Mouse (Mus musculus) small intestine, adult 2 months (tissue): ENCODE measurements around the gene Pcyox1. TPM values are rescaled to one million over a fixed set of nuclear protein-coding genes. Genes with fewer than 3 reads are reported as not detected.

ENCODE experiments used
- H3K27ac ChIP-seq: fragments of 200-500 bp; 2 replicates; pipeline ENCODE4 v1.5.1; 2012; ENCODE audit warnings: low read depth, low read length, control low read depth, inconsistent platforms; ENCODE audit not compliant: insufficient read depth
- H3K27me3 ChIP-seq: fragments of 200-500 bp; 2 replicates; pipeline ENCODE4 v1.6.1; 2012; ENCODE audit warnings: mild to moderate bottlenecking, moderate library complexity, low read length, inconsistent platforms; ENCODE audit not compliant: control insufficient read depth, insufficient read depth
- H3K36me3 ChIP-seq: fragments of 200-500 bp; 2 replicates; pipeline ENCODE4 v1.6.1; 2012; ENCODE audit warnings: mild to moderate bottlenecking, low read length, control low read depth, inconsistent platforms; ENCODE audit not compliant: control insufficient read depth, insufficient read depth
- H3K4me1 ChIP-seq: fragments of 200-500 bp; 2 replicates; pipeline ENCODE4 v1.6.1; 2012; ENCODE audit warnings: low read length, inconsistent platforms, mixed read lengths; ENCODE audit not compliant: control insufficient read depth, insufficient read depth, insufficient read length
- H3K4me3 ChIP-seq: fragments of 200-500 bp; 2 replicates; pipeline ENCODE4 v1.5.1; 2012; ENCODE audit warnings: low read depth, mild to moderate bottlenecking, control low read depth, inconsistent platforms, low read length, moderate library complexity
- CTCF ChIP-seq: fragments of 200-500 bp; IDR thresholded peaks from 2 replicates; pipeline ENCODE4 v1.5.1; 2012; ENCODE audit warnings: low read depth, mild to moderate bottlenecking, control low read depth, inconsistent platforms, low read length, moderate library complexity, mixed read lengths; ENCODE audit not compliant: insufficient replicate concordance, insufficient read length; ENCODE audit errors: extremely low read depth
- POLR2A ChIP-seq: fragments of 200-500 bp; IDR thresholded peaks from 2 replicates; pipeline ENCODE4 v1.6.1; 2012; ENCODE audit warnings: low read depth, mild to moderate bottlenecking, control low read depth, inconsistent platforms, low read length, moderate library complexity
- WGBS: fragments of 180-500 bp; shearing (Covaris S2); methylation state at CpG from one replicate; pipeline ENCODE4 v1.1.7; 2018; 5-methylcytosine and 5-hydroxymethylcytosine counted together
- polyA plus RNA-seq: library from polyadenylated mRNA; depleted of rRNA; stranded (reverse); fragments of >200 nt; gene quantifications from 2 replicates; pipeline ENCODE4 v1.2.3, GENCODE M21; 2012

Gene Pcyox1
- polyA plus RNA-seq, 1 experiment: 10.0 TPM

DNA sequence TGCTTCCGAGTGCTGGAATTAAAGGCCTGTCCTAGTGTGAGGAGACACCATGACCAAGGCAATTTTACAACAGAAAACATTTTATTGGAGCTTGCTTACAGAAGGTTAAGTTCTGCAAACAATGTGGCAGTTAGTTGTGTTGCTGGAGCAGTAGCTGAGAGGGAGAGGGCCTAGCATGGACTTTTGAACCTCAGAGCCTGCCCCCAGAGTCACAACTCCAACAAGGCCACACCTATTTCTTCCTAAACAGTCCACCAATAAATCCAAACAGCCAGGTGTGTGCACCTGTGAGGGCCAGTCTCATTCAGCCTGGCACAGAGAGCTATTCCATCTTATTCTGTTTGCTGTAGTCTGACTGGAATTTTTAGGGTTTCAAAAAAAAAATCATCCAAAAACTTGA lies 36.7 kb upstream of the Pcyox1 start:
- Histone ChIP-seq H3K27me3 (no peaks in the 10 kb centered on the region), H3K4me1 (peaks cover 3% of the 10 kb centered on the region; the same call in 1 of the 2 replicates), H3K4me3 (no peak overlapping the region), H3K36me3 (peaks cover 10% of the 10 kb centered on the region; the same call in 1 of the 2 replicates), H3K27ac (peak overlapping the region; percentile 66)
- TF ChIP-seq CTCF: no peak
- no peak for TF ChIP-seq POLR2A
- 32% methylated on average over 1 of the region's 1 CpGs for WGBS

DNA sequence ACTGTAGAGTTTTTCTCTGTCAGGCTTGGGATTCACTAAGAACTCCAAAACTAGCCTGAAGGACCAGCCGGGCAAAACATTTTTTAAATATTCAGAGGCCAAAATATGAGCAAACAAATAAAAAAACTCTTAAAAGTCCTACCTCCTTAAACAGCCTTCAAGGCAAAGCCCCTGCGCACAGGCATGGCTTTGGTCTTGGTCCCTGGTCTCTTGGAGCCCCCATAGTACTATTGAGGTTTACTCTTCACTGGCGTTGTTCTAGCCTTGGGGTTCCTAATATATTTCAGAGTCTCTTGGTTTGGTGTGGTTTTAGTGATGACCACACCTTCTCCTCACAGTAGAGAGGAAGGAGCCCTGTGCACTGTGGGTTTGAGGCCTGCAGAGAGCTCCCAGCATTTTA lies 34.6 kb upstream of the Pcyox1 start:
- H3K27ac ChIP-seq: no peak overlapping the region
- no peaks in the 10 kb centered on the region for H3K27me3 ChIP-seq
- peaks cover 3% of the 10 kb centered on the region; the same call in 1 of the 2 replicates for H3K4me1 ChIP-seq
- TF ChIP-seq CTCF (no peak), POLR2A (no peak)
- no peak overlapping the region for H3K4me3 ChIP-seq
- 95% methylated on average over 3 of the region's 3 CpGs for WGBS
- H3K36me3 ChIP-seq: peaks cover 25% of the 10 kb centered on the region

DNA sequence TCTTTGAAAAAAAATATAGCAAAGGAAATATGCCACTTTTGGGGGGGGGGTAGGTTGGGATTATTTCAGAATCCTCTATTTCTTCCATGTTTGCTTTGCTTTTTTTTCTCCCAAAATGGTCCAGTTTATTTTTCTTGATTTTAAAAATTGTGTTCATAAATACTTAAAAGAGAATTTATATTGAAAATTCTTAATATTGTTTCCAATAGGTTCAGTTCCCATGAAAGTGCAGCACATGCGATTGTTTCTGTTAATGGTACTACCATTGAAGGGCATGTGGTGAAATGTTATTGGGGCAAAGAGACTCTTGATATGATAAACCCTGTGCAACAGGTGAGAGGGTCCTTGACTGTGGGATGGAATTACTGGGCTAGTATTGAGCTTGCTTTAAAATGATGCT lies 29.4 kb upstream of the Pcyox1 start, which contains the start of gene Gm44790:
Gene Gm44790 (plus strand): TSS at position 301 of the 400 bp plus-strand sequence.
- Histone ChIP-seq H3K4me3 (no peak within 1 kb of the TSS), H3K4me1 (no peaks in the 10 kb centered on the region), H3K27me3 (no peaks in the 10 kb centered on the region), H3K36me3 (peaks cover 45% of the 10 kb centered on the region), H3K27ac (no peak within 1 kb of the TSS)
- WGBS: 93% methylated on average over 1 of the region's 1 CpGs
- TF ChIP-seq CTCF: no peak
- TF ChIP-seq POLR2A: no peak

DNA sequence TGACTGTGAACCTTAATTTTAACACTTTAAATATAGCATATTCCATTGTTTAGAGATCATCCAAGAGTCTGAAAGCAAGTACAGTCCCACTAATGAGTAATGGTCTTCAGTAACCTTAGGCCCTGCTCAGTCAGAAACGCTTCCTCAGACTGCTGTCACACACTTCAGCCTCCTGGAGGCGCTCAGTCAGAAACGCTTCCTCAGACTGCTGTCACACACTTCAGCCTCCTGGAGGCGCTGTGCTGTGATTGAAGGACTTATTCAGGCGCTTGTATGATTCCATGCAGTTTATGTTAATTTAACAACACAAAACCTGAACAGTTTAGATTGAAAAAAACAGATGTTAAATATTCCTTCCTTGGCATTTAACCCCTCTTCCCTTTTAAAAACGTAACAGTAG lies 23.5 kb upstream of the Pcyox1 start:
- Histone ChIP-seq H3K36me3 (peaks cover 55% of the 10 kb centered on the region), H3K4me3 (no peak overlapping the region), H3K27me3 (no peaks in the 10 kb centered on the region), H3K27ac (no peak overlapping the region), H3K4me1 (no peaks in the 10 kb centered on the region)
- 82% methylated on average over 6 of the region's 6 CpGs for WGBS
- TF ChIP-seq CTCF (peak; percentile 33; the same call in 1 of the 2 replicates), POLR2A (no peak)

DNA sequence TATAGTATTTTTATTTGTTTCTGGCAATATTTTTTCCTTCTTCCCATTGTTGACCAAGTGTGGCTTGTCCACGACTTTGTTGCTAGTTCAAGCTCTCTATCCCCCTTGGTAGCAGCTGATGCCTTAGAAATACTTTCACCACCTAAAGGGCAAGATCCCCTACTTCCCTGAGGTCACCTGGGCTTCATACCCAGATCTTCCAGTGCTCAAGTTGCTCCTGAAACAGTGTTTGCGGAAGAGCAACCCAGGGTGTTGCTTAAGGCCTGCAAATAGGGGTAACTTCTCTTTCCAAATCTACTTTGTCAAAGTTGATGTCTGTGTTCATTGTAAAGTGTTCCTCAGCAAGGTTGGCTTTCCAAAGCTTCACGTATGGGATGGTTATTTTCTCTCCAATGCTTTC lies 22.3 kb upstream of the Pcyox1 start:
- no peaks in the 10 kb centered on the region for H3K27me3 ChIP-seq
- H3K4me1 ChIP-seq: no peaks in the 10 kb centered on the region
- TF ChIP-seq CTCF: no peak
- TF ChIP-seq POLR2A: no peak
- WGBS: 89% methylated on average over 3 of the region's 3 CpGs
- peaks cover 50% of the 10 kb centered on the region for H3K36me3 ChIP-seq
- no peak overlapping the region for H3K27ac ChIP-seq
- no peak overlapping the region for H3K4me3 ChIP-seq

DNA sequence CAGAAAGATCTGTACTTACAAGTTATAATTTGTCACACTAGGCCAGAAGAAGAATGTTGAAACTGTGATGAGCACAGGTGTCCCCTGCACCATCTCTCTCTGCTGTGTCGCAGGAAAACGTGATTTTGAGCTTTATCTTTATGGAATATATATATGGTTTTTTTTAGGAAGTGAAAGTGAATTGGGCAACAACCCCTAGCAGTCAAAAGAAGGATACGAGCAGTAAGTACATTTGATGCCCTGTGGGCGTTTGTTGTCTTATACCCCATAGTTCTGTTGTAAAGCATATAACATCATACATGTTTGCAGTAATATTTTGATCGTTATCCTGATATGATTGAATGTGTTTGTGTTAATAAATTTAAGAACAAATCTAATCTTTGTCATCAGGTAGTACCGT lies 21.8 kb upstream of the Pcyox1 start:
- no peaks in the 10 kb centered on the region for H3K27me3 ChIP-seq
- no peaks in the 10 kb centered on the region for H3K4me1 ChIP-seq
- peaks cover 51% of the 10 kb centered on the region for H3K36me3 ChIP-seq
- H3K27ac ChIP-seq: no peak overlapping the region
- 85% methylated on average over 6 of the region's 6 CpGs for WGBS
- no peak for TF ChIP-seq CTCF
- TF ChIP-seq POLR2A: no peak
- no peak overlapping the region for H3K4me3 ChIP-seq

DNA sequence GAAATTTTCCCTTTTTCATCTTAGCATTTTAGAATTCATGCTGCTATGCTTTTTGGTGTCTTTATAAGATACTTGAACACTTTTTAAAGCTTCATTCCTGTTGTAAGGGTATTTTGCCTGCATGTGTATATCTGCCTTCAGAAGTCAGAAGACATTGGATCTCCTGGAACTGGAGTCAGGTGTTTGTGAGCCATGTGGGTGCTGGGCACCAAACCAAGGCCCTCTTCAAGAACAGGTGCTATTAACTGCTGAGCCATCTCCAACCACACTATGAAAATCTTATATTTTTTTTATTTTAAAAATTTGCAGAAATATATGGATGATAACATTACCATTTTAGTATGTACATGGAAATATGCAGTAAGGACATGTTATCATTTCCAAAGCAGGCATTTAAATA lies 9.4 kb upstream of the Pcyox1 start:
- no peaks in the 10 kb centered on the region for H3K27me3 ChIP-seq
- TF ChIP-seq POLR2A (no peak), CTCF (no peak)
- no peak overlapping the region for H3K4me3 ChIP-seq

DNA sequence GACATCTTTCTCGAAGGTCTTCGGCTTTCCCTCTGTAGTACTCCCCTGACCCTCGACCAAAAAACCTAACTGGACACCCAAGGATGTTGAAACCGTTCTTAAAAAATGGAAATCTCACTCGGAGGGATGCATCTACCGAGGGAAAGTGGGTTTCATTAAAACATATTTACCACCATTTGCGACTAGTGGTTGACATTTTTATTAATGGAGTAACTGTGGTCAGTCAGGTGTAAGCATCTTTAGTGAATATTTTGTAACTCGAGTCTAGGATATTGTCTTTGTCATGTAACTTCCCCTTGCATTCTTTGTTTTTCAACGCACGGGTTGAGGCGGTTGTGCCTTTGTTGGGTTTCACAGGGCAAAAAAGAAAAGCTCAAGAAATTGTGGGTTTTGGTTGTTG lies 8.0 kb upstream of the Pcyox1 start:
- Histone ChIP-seq H3K4me1 (no peaks in the 10 kb centered on the region; the same call in none of the 2 replicates), H3K27ac (0 out of 2 replicates have a peak overlapping the region, but pooled peaks have one; percentile 12), H3K4me3 (peak overlapping the region; percentile 91; the same call in 1 of the 2 replicates), H3K27me3 (no peaks in the 10 kb centered on the region), H3K36me3 (peaks cover 2% of the 10 kb centered on the region; the same call in 1 of the 2 replicates)
- no peak for TF ChIP-seq CTCF
- TF ChIP-seq POLR2A: no peak
- WGBS: 0% methylated on average over 11 of the region's 11 CpGs

More for the DNA sequence above, 9.4 kb upstream of the Pcyox1 start:
- Histone ChIP-seq H3K4me1 (no peaks in the 10 kb centered on the region; the same call in 1 of the 2 replicates), H3K36me3 (peaks cover 2% of the 10 kb centered on the region), H3K27ac (no peak overlapping the region)
